Mouse (Mus musculus) adrenal gland, adult 2 months (tissue): ENCODE measurements around the gene Ehf. TPM values are rescaled to one million over a fixed set of nuclear protein-coding genes. Genes with fewer than 3 reads are reported as not detected.

Source experiments
- DNase-seq: peaks from one replicate; pipeline ENCODE4 v3.0.0; 2021
- polyA plus RNA-seq: library from polyadenylated mRNA; depleted of rRNA; stranded (reverse); fragments of >200 nt; gene quantifications from 2 replicates; pipeline ENCODE4 v1.2.3, GENCODE M21; 2012
- total RNA-seq, 2 experiments: library from RNA; stranded (reverse); gene quantifications; 2 replicates each; pipeline ENCODE4 v1.2.3; 2021

The Ehf gene
- total and polyA plus RNA-seq, 3 experiments, result 0.72 to 1.4 TPM; not detected in 1

- DNase-seq, result no peak
Observed at GRCm38 (mm10) chr2:103294526-103294925, 8.6 kb downstream of the Ehf start.

- peak; percentile 83 for DNase-seq
Observed at GRCm38 (mm10) chr2:103293751-103294150, 9.3 kb downstream of the Ehf start.

- no peak for DNase-seq
Observed at GRCm38 (mm10) chr2:103293214-103293613, 9.9 kb downstream of the Ehf start.

- no peak for DNase-seq
Observed at GRCm38 (mm10) chr2:103290705-103291269, 12.3 kb downstream of the Ehf start.

- DNase-seq, result peak; percentile 64
Observed at GRCm38 (mm10) chr2:103290167-103290566, 12.9 kb downstream of the Ehf start.

GRCm38 (mm10) chr2:103289407-103289950 is 13.6 kb downstream of the Ehf start:
- DNase-seq, result no peak

GRCm38 (mm10) chr2:103287716-103288115 is 15.4 kb downstream of the Ehf start:
- DNase-seq, result no peak

GRCm38 (mm10) chr2:103285561-103285960 is 17.5 kb downstream of the Ehf start:
- DNase-seq, result peak; percentile 59

- no peak for DNase-seq
Observed at GRCm38 (mm10) chr2:103283730-103284129, 19.3 kb downstream of the Ehf start.

- no peak for DNase-seq
Observed at GRCm38 (mm10) chr2:103282184-103282750, 20.8 kb downstream of the Ehf start.

- DNase-seq, result no peak
Observed at GRCm38 (mm10) chr2:103279927-103280326, 23.2 kb downstream of the Ehf start.

- no peak for DNase-seq
Observed at GRCm38 (mm10) chr2:103278476-103278875, 24.6 kb downstream of the Ehf start.

GRCm38 (mm10) chr2:103277794-103278193 is 25.3 kb downstream of the Ehf start:
- peak; percentile 60 for DNase-seq

- DNase-seq, result peak; percentile 64
Observed at GRCm38 (mm10) chr2:103275316-103275960, 27.6 kb downstream of the Ehf start.

GRCm38 (mm10) chr2:103274803-103275202 is 28.3 kb downstream of the Ehf start:
- no peak for DNase-seq

- DNase-seq, result no peak
Observed at GRCm38 (mm10) chr2:103274270-103274669, 28.8 kb downstream of the Ehf start.

GRCm38 (mm10) chr2:103271481-103271880 is 31.6 kb downstream of the Ehf start:
- DNase-seq, result no peak

- DNase-seq, result peak; percentile 66
Observed at GRCm38 (mm10) chr2:103270556-103271160, 32.4 kb downstream of the Ehf start.

GRCm38 (mm10) chr2:103239086-103239485 is 64.0 kb downstream of the Ehf start:
- DNase-seq, result peak; percentile 49

GRCm38 (mm10) chr2:103226781-103227180 is 76.3 kb downstream of the Ehf start:
- peak; percentile 20 for DNase-seq

GRCm38 (mm10) chr2:103220871-103221270 is 82.2 kb downstream of the Ehf start:
- DNase-seq, result no peak

- DNase-seq, result no peak
Observed at GRCm38 (mm10) chr2:103218323-103218722, 84.8 kb downstream of the Ehf start.

GRCm38 (mm10) chr2:103215801-103216200 is 87.3 kb downstream of the Ehf start:
- DNase-seq, result no peak
